Mouse (Mus musculus) ovary, adult 18-20 months (tissue): ENCODE data around the gene Apol7e.
"Not testable (repeated sequence)": the region's sequence is repeated elsewhere in the genome, so short reads cannot be mapped to it uniquely, and the experiment has no call there.

ENCODE experiments used
- DNase-seq: peaks from one replicate; pipeline ENCODE4 v3.0.0; 2022; ENCODE audit warnings: low spot score, mixed read lengths

Gene Apol7e

GRCm38 (mm10) chr15:77698656-77699055, at the start of gene Apol7e:
Apol7e (plus strand) TSS chr15:77698857.
- DNase-seq, result not testable (repeated sequence)

DNA sequence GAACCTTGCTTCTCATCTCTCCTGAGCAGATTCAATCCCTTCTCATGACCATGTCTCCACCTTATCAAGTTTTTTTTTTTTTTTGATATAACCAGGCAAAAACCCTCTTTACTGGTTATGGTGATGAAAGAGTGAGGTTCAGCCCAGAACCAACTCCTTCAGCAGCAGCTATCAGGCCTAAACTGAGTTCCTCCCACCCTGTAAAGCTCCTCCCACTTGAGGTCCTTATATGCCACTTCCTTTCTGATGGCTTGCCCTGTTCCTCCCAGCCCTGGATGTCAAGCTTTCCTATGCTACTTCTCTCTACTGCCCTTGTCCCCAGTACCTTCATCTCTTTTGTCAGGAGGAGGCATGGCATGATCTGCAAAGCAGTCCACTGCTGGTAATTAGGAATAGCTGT, 47.5 kb upstream of the Apol7e start:
- not testable (repeated sequence) for DNase-seq

DNA sequence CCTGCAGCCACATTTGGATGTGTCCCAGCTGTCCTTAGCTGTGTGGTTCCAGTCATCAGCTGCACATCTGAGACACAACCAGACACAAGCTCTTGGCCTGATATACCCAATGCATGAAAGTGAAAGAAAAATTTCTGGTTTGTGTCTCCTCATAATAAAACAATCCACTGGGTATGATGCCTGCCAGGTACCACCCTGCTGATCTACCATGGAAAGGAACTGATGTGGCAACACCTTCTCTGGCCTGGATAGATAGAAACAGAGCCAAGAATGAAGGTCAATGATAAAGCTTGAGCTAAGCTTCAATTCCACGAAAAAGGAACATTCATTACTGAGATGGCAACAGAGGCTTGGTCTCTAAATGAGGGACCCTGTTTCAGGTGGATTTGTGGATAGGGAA, 38.9 kb upstream of the Apol7e start:
- not testable (repeated sequence) for DNase-seq

GRCm38 (mm10) chr15:77661841-77662240, 36.8 kb upstream of the Apol7e start:
- DNase-seq, result not testable (repeated sequence)

DNA sequence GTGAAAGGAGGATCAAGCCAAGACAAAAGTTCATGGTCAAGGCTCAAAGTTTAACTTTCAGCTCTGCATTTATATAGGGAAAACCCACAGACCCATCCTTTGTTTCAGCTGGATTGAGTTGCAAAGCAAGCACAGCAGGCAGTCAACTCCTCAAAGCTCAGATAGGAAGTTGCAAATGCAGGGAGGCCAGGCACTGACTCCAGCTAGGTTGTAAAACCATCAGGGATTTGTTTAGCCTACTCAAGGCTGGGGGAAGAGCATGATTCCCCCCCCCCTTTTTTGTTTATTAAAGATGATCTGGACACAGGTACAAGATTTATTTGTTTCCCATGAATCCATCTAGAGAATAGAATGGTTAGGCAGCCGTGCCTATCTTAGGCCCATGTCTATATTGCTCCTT, 24.6 kb upstream of the Apol7e start:
- DNase-seq, result not testable (repeated sequence)

DNA sequence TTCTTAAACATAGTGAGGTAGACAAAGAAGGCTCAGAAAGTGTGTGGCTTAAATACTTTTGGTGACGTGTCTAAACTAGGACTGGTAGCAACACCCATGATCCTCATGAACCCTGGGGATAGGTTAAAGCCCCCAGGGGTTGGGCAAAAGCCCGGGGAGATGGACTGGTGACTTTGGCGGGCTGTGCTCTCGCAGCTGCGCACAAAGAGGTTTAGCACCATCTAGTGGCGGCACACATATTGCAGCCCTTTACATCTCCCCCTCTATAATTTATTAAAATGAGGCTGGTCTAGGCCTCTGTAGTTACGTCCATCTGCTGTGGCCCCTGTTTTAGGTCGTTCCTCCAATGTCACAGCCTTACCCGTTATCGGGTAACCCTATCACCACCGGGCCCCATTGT, 14.7 kb upstream of the Apol7e start:
- not testable (repeated sequence) for DNase-seq

DNA sequence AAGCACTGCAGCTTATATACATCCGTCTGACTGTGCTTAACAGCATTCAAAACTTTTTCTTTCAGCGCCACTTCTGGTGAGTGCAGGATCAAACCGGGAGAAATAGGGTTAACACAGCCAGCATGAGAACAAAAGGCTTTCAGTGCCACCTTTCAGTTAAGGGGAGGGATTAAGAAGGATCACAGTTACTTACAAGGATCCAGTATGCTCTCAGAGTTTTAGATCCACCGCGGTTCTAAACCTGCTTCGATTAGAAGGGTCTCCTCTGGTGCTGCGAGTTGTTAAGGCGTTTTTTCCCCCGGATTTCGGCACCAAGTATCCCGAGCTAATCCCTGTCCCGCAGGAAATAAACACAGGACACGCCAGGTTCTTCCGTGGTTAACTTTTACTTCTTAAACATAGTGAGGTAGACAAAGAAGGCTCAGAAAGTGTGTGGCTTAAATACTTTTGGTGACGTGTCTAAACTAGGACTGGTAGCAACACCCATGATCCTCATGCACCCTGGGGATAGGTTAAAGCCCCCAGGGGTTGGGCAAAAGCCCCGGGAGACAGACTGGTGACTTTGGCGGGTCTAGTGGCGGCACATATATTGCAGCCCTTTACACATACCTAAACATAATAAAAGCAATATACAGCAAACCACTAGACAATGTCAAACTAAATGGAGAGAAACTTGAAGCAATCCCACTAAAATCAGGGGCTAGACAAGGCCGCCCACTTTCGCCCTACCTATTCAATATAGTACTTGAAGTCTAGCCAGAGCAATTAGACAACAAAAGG, 6.9 kb upstream of the Apol7e start:
- not testable (repeated sequence) for DNase-seq

GRCm38 (mm10) chr15:77694687-77695295, 3.9 kb upstream of the Apol7e start:
- DNase-seq, result not testable (repeated sequence)

GRCm38 (mm10) chr15:77705306-77705705, 6.6 kb downstream of the Apol7e start:
- DNase-seq, result not testable (repeated sequence)

DNA sequence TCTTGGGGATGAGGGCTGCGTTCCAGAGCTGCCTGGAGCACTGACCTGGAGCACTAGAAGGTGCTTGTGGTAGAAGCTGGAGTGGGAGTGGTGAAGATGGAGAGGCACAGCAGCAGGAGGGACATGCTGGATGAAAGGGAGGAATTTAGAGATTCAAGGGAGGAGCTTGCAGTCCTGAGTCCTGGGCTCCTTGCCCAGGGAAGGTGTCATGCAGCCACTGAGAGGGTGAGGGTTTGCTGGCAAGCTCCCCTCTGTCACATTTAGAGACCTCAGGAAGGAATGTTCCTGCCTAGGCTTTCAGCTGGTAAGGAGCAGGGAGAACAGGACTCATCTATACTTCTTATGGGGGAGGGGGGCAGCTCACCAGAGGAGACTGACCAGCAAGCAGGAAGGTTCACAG, 10.3 kb downstream of the Apol7e start:
- not testable (repeated sequence) for DNase-seq

DNA sequence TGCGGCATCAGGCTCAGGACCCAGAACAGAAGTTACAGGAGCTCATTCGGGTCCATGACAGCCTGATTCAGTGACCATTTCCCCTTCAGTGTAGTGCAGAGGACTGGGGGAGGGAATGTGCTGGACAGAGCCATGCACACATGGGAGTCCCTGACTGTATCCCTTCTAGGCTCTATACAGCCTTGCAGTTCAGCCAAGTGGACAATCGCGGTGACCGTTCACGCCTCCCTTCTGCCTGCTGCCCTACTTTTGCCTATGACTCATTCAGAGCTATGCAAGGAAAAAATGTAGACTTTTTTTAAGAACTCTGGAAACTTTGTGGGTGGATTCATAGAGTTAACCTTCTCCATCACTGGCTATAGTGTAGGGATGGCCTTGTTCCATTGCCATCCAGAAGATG, 19.6 kb downstream of the Apol7e start:
- DNase-seq, result not testable (repeated sequence)

- not testable (repeated sequence) for DNase-seq
Measured at GRCm38 (mm10) chr15:77721509-77721908, 22.9 kb downstream of the Apol7e start.

DNA sequence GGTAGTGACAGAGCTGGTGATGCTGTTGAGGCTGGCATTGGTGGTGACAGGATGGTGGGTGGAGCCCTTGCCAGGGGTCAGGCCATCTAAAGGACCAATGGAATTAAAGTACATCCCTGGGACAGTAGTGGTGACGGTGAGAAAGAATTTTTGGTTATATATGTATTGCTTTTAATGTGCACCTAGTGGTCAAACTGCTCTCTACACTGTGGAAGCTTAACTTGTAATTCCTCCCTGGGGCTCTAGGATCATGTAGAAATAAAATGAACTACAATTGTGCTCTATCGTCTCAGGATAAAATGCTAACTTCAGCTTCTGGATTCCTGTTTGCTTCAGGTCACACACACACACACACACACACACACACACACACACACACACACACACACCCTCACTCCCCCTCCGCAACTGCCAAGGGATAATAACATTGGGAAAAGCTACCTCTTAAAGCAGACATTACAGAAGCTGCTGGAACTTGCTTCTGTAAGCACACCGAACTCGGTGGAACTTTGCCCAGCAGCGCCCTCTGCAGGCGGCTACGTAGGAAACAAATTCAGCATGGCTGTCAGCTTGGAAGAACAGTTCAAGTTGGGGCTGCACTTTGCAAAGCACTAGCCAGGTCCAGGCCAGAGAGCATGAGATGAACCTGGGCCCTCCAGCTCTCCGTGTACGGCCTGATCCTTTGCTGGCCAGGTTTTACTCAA, 25.7 kb downstream of the Apol7e start:
- not testable (repeated sequence) for DNase-seq

DNA sequence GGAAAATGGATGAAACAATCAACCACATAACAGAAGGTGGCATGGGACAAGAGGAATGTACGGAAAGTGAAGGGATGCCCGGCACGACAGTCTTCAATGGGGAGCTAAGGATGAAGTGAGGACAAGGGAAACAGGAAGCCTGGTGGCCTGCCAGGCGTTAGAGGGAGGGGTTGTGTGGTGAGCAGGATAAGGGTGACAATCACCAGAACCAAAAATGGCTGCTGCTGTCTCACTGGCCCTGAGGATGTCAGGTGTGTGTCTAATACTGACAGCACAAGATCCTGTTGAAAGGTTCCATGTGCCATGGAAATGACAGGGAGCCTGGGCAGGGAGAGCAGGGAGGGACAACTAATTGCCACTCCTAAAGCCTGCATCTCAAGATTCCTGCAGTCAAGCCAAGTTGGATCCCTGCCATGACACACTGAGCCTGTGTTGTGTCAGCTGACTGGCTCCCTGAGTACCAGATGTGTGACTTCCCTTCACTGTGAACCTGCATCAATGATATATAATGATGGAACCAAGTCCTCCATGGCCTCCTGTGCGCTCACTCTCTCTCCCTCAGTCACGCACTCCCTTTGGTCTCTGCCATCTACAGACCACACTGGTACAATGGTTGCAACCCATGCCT, 26.9 kb downstream of the Apol7e start:
- not testable (repeated sequence) for DNase-seq

GRCm38 (mm10) chr15:77727139-77727538, 28.5 kb downstream of the Apol7e start:
- DNase-seq, result not testable (repeated sequence)

DNA sequence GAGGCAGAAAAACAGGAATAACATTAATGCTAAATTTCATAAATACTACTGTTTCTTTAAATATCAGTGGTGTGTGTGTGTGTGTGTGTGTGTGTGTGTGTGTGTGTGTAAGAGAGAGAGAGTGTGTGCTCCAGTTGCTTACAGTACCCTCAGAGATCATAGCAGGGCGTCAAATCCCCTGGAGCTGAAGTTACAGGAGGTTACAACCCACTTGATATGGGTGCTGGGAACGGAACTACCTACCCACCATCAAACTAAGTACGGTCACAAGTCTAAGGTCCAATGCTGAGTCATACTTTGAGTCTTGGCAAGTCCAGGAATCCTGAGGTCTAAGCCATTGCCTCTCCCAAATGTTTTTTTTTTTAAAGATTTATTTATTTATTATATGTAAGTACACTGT, 29.1 kb downstream of the Apol7e start:
- DNase-seq, result not testable (repeated sequence)

DNA sequence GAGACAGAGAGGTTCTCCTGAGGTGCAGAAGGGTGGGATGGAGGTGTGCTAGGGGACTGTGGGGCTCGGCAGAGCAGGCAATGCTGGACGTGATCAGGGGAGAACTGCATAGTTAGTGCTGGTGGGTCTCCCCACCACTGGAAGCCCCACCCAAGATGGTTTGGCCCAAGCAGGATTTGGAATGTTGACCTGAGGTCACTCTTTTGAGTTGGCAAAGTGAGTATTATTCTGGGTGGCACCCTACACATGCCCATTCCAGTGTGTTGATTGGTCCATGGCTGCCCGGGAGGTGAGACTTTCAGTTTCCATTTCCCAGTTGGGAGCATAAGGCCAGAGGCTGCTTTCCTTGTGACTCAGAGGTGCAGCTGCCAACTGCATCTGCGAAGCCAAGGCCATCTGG, 30.1 kb downstream of the Apol7e start, which contains the start of gene Apol9b:
TSS of gene Apol9b (plus strand) at position 301 of the 400 bp plus-strand sequence.
- not testable (repeated sequence) for DNase-seq

GRCm38 (mm10) chr15:77731605-77732004, 32.9 kb downstream of the Apol7e start:
- DNase-seq, result no peak

GRCm38 (mm10) chr15:77732851-77733250, 34.2 kb downstream of the Apol7e start:
- DNase-seq, result not testable (repeated sequence)

DNA sequence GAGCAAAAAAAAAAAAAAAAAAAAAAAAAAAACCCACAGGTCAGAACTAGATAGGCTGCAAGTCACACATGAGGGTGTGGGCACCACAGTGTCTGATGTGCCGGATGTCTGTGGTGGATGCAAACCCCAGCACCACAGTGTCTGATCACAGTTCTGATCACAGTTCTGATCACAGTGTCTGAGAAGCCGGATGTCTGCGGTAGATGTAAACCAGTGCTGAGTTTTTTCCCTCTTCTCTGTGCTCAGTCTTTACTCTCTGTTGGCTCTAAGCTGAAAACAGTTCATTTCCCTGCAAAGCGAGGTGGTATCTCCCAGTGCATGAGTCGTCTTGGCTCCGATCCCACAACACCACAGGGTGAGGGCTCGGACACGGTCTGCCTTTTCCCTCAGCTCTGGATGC, 34.7 kb downstream of the Apol7e start:
- not testable (repeated sequence) for DNase-seq

GRCm38 (mm10) chr15:77733903-77734302, 35.2 kb downstream of the Apol7e start:
- not testable (repeated sequence) for DNase-seq
